In genomic region chr3:149876553-149876952, GRCm38 (mm10) we compare ENCODE assay signal across 21 mouse cellular contexts.
DNase-seq lines count a peak whose midpoint lies in the region; ATAC-seq lines count a peak whose summit lies in the region.
"Had no signal": no experiment of that assay in that cellular context is flagged by ENCODE, and none has a peak within 500 bp of the region (broad histone marks: within the 10 kb centered on the region; RNA-seq: fewer than 3 reads in every experiment).

No protein-coding gene starts in this region.

- no peak overlapping the region for H3K4me3 ChIP-seq in lung, embryonic 16.5 days (ENCODE audit: low read length)
- H3K4me3 ChIP-seq in embryonic facial prominence, embryonic 11.5 days (ENCODE audit: low read depth, low read length): no peak overlapping the region
- H3K4me3 ChIP-seq in midbrain, embryonic 13.5 days (replicated peaks): no peak overlapping the region
- H3K4me3 ChIP-seq: embryonic facial prominence, embryonic 13.5 days; forebrain, embryonic 13.5 days; heart, embryonic 15.5 days; hindbrain, embryonic 13.5 days had no signal

- H3K27me3 ChIP-seq in lung, embryonic 16.5 days (ENCODE audit: control insufficient read depth, insufficient read depth, low read depth, low read length): no peaks in the 10 kb centered on the region
- H3K27me3 ChIP-seq in embryonic facial prominence, embryonic 11.5 days (ENCODE audit: control insufficient read depth, insufficient read depth, low read length): no peaks in the 10 kb centered on the region
- H3K27me3 ChIP-seq in midbrain, embryonic 13.5 days: no peaks in the 10 kb centered on the region
- H3K27me3 ChIP-seq: embryonic facial prominence, embryonic 13.5 days; forebrain, embryonic 13.5 days; heart, embryonic 15.5 days; hindbrain, embryonic 13.5 days had no signal

- no peak overlapping the region for H3K27ac ChIP-seq in lung, embryonic 16.5 days (ENCODE audit: low read length)
- no peak overlapping the region for H3K27ac ChIP-seq in embryonic facial prominence, embryonic 11.5 days (replicated peaks; ENCODE audit: low read depth, low read length)
- no peak overlapping the region for H3K27ac ChIP-seq in midbrain, embryonic 13.5 days
- H3K27ac ChIP-seq: embryonic facial prominence, embryonic 13.5 days; forebrain, embryonic 13.5 days; heart, embryonic 15.5 days; hindbrain, embryonic 13.5 days; hindbrain, postnatal 0 days had no signal

- DNase-seq in lung, postnatal 36 days: no peak
- DNase-seq in embryo, embryonic 11 days: peak; percentile 30
- DNase-seq in embryonic facial prominence, embryonic 11.5 days (ENCODE audit: low spot score): peak; percentile 38
- DNase-seq in mesoderm, embryonic 11.5 days (ENCODE audit: low read depth, low spot score): peak; percentile 11
- DNase-seq in cerebellum, postnatal 25 days: no peak
- DNase-seq: adrenal gland, adult 2 months; adrenal gland, postnatal 25 days; cerebellum, adult 2 months; cerebellum, postnatal 10 days; forebrain, postnatal 0 days; gastrocnemius, postnatal 10 days; heart, adult 18-20 months; heart, postnatal 14 days had no signal

- H3K9me3 ChIP-seq in lung, embryonic 16.5 days (ENCODE audit: control insufficient read depth, low read length): no peaks in the 10 kb centered on the region
- H3K9me3 ChIP-seq in embryonic facial prominence, embryonic 11.5 days (replicated peaks; ENCODE audit: control insufficient read depth, low read length): no peaks in the 10 kb centered on the region
- H3K9me3 ChIP-seq in midbrain, embryonic 13.5 days: no peaks in the 10 kb centered on the region
- H3K9me3 ChIP-seq: embryonic facial prominence, embryonic 13.5 days; forebrain, embryonic 13.5 days; heart, embryonic 15.5 days; hindbrain, embryonic 13.5 days had no signal

- no peaks in the 10 kb centered on the region for H3K36me3 ChIP-seq in lung, embryonic 16.5 days (ENCODE audit: control insufficient read depth, insufficient read depth, low read length)
- no peaks in the 10 kb centered on the region for H3K36me3 ChIP-seq in embryonic facial prominence, embryonic 11.5 days (replicated peaks; ENCODE audit: control insufficient read depth, insufficient read depth, low read depth, low read length)
- no peaks in the 10 kb centered on the region for H3K36me3 ChIP-seq in midbrain, embryonic 13.5 days
- H3K36me3 ChIP-seq: embryonic facial prominence, embryonic 13.5 days; heart, embryonic 15.5 days; hindbrain, embryonic 13.5 days had no signal

- H3K4me2 ChIP-seq in lung, embryonic 16.5 days (ENCODE audit: low read depth, low read length): no peak overlapping the region
- H3K4me2 ChIP-seq in embryonic facial prominence, embryonic 11.5 days (ENCODE audit: low read depth, low read length): no peak overlapping the region
- no peak overlapping the region for H3K4me2 ChIP-seq in midbrain, embryonic 13.5 days (replicated peaks)
- H3K4me2 ChIP-seq: embryonic facial prominence, embryonic 13.5 days; forebrain, embryonic 13.5 days; heart, embryonic 11.5 days; heart, embryonic 15.5 days; hindbrain, embryonic 13.5 days had no signal

- no peaks in the 10 kb centered on the region for H3K4me1 ChIP-seq in lung, embryonic 16.5 days (replicated peaks; ENCODE audit: control insufficient read depth, insufficient read depth, low read length)
- H3K4me1 ChIP-seq in embryonic facial prominence, embryonic 11.5 days (ENCODE audit: control insufficient read depth, insufficient read depth, low read length): no peaks in the 10 kb centered on the region
- H3K4me1 ChIP-seq in midbrain, embryonic 13.5 days (replicated peaks): no peaks in the 10 kb centered on the region
- H3K4me1 ChIP-seq: embryonic facial prominence, embryonic 13.5 days; forebrain, embryonic 13.5 days; hindbrain, embryonic 13.5 days had no signal

- WGBS in lung, embryonic 16.5 days: 25% methylated on average over 1 of the region's 1 CpGs
- WGBS in embryonic facial prominence, embryonic 11.5 days: 17% methylated on average over 1 of the region's 1 CpGs
- 81% methylated on average over 1 of the region's 1 CpGs for WGBS in midbrain, embryonic 13.5 days

- H3K9ac ChIP-seq in lung, embryonic 16.5 days (ENCODE audit: low read length): no peak overlapping the region
- no peak overlapping the region for H3K9ac ChIP-seq in embryonic facial prominence, embryonic 11.5 days (replicated peaks; ENCODE audit: low read length)
- no peak overlapping the region for H3K9ac ChIP-seq in midbrain, embryonic 13.5 days (replicated peaks)
- H3K9ac ChIP-seq: embryonic facial prominence, embryonic 13.5 days; forebrain, embryonic 13.5 days; forebrain, postnatal 0 days; heart, embryonic 15.5 days; hindbrain, embryonic 13.5 days had no signal

- peak; percentile 51; the same call in 1 of the 2 replicates for ATAC-seq in lung, embryonic 16.5 days (ENCODE audit: low read depth)
- ATAC-seq in embryonic facial prominence, embryonic 11.5 days (replicated peaks; ENCODE audit: insufficient number of reproducible peaks, low FRiP score, low TSS enrichment, low read depth): no peak
- no peak for ATAC-seq in midbrain, embryonic 13.5 days
- ATAC-seq: forebrain, embryonic 13.5 days; forebrain, postnatal 0 days; hindbrain, postnatal 0 days had no signal

Comparison
In these comparisons a context has a peak if more than half of its experiments do, and no peak if none do; other contexts are left out.
1. DNase-seq: peak in embryo, embryonic 11 days (single experiment), embryonic facial prominence, embryonic 11.5 days (single experiment) and mesoderm, embryonic 11.5 days (single experiment); none in lung, postnatal 36 days (single experiment) and cerebellum, postnatal 25 days (0 of 2).